Mouse (Mus musculus) spleen, adult 2 months (tissue): ENCODE measurements at regions not wholly inside any gene's neighbourhood (a gene's known extent, or its start where the extent isn't known, plus 50 kb on each side); places are given as distances from the start of the nearest gene placed in this dataset.

Source experiments
- CTCF ChIP-seq: fragments of 200-500 bp; IDR thresholded peaks from 2 replicates; pipeline ENCODE4 v1.5.1; 2011; ENCODE audit warnings: mild to moderate bottlenecking, inconsistent platforms; ENCODE audit not compliant: insufficient read depth, insufficient read length, insufficient replicate concordance; ENCODE audit errors: extremely low read depth
- POLR2A ChIP-seq: fragments of 200-500 bp; IDR thresholded peaks from 2 replicates; pipeline ENCODE4 v1.6.1; 2011; ENCODE audit warnings: low read depth, low read length, inconsistent platforms

GRCm38 (mm10) chr9:120818726-120819317, 110.2 kb upstream of the Ctnnb1 start:
- no peak for TF ChIP-seq CTCF
- no peak for TF ChIP-seq POLR2A
